Mouse (Mus musculus) bone marrow, adult 2 months (tissue): ENCODE data around the gene Rxrb. TPM values are rescaled to one million over a fixed set of nuclear protein-coding genes. Genes with fewer than 3 reads are reported as not detected.
A peak's percentile ranks its signal among the peaks of the same experiment; 100 is the strongest.

Source experiments
- H3K27ac ChIP-seq: fragments of 200-500 bp; 2 replicates; pipeline ENCODE4 v1.5.1; 2012; ENCODE audit warnings: low read depth, mild to moderate bottlenecking, control low read depth, inconsistent platforms, low read length; ENCODE audit not compliant: control insufficient read depth, poor library complexity, insufficient read depth
- H3K4me1 ChIP-seq: fragments of 200-500 bp; 2 replicates; pipeline ENCODE4 v1.6.1; 2011; ENCODE audit warnings: low read length; ENCODE audit not compliant: control insufficient read depth, insufficient read depth
- H3K4me3 ChIP-seq: fragments of 200-500 bp; replicated peaks from 2 replicates; pipeline ENCODE3; 2011; ENCODE audit warnings: mild to moderate bottlenecking, low read depth, low read length, control low read depth; ENCODE audit not compliant: control insufficient read depth
- CTCF ChIP-seq: fragments of 200-500 bp; IDR thresholded peaks from 2 replicates; pipeline ENCODE4 v1.5.1; 2011; ENCODE audit warnings: low read length, control low read depth; ENCODE audit not compliant: control insufficient read depth, insufficient read depth
- POLR2A ChIP-seq: fragments of 200-500 bp; IDR thresholded peaks from 2 replicates; pipeline ENCODE4 v1.6.1; 2011; ENCODE audit warnings: low read depth, mild to moderate bottlenecking, control low read depth, low read length, borderline replicate concordance; ENCODE audit not compliant: control insufficient read depth
- WGBS: fragments of 180-500 bp; shearing (Covaris S2); methylation state at CpG from one replicate; pipeline ENCODE4 v1.1.7; 2018; 5-methylcytosine and 5-hydroxymethylcytosine counted together
- polyA plus RNA-seq: library from polyadenylated mRNA; stranded (reverse); fragments of >200 nt; gene quantifications from 2 replicates; pipeline ENCODE4 v1.2.4, GENCODE M21; 2011; ENCODE audit warnings: low replicate concordance; ENCODE audit not compliant: missing spikeins, insufficient read depth, insufficient read length

Gene Rxrb
- polyA plus RNA-seq, 1 experiment = 70.9 TPM

DNA sequence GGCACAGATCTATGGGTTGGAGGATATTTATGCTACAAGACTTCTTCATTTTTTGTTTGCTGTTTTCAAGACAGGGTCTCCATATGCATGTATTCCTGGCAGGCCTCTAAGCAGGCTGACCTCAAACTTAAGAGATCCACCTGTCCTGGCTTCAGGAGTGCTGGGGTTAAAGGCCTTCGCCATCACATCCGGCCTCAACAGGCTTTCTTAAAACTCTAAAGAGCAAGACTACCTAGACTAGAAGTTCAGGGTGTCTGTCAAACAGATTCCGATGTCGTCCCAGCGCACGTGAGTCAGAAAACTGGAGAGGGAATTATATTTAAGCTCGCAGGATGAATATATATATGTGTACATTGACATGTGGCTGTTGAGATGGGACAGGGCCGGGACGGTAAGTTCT is 7.9 kb upstream of the Rxrb start:
- Histone ChIP-seq H3K4me1 (peaks cover 7% of the 10 kb centered on the region), H3K27ac (no peak overlapping the region), H3K4me3 (no peak overlapping the region)
- WGBS = 72% methylated on average over 9 of the region's 9 CpGs
- TF ChIP-seq POLR2A = no peak
- no peak for TF ChIP-seq CTCF

DNA sequence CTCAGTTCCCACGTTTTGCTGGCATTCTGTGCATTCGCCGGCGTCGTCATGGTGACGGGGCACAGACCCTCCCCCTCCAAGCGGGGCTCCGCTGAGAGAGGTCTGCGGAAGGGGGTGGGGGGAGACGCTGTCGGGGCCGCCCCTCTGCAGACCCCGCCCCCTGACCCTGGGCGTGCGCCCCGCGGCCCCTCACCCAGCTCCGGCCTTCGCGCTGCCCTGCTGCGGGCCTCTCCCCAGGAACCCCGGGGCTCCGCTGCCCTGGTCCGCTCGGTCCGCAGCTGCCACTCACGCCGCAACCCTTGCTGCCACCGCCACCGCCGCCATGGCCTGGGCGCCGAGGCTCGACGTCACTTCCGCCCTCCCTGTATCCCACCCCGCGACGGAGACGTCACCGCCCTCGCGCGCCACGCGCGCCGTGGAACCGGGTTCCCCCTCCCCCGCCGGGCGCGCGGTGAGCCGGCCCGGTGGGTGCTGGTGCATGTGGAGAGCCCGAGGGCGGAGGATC is 7.2 kb upstream of the Rxrb start, which contains the start of gene Ring1:
TSS of gene Ring1 (minus strand) at position 364 of the 505 bp plus-strand sequence.
- WGBS = under 1% methylated on average over 52 of the region's 58 CpGs
- H3K27ac ChIP-seq = peak within 1 kb of the TSS; percentile 72
- H3K4me1 ChIP-seq = peaks cover 7% of the 10 kb centered on the region

DNA sequence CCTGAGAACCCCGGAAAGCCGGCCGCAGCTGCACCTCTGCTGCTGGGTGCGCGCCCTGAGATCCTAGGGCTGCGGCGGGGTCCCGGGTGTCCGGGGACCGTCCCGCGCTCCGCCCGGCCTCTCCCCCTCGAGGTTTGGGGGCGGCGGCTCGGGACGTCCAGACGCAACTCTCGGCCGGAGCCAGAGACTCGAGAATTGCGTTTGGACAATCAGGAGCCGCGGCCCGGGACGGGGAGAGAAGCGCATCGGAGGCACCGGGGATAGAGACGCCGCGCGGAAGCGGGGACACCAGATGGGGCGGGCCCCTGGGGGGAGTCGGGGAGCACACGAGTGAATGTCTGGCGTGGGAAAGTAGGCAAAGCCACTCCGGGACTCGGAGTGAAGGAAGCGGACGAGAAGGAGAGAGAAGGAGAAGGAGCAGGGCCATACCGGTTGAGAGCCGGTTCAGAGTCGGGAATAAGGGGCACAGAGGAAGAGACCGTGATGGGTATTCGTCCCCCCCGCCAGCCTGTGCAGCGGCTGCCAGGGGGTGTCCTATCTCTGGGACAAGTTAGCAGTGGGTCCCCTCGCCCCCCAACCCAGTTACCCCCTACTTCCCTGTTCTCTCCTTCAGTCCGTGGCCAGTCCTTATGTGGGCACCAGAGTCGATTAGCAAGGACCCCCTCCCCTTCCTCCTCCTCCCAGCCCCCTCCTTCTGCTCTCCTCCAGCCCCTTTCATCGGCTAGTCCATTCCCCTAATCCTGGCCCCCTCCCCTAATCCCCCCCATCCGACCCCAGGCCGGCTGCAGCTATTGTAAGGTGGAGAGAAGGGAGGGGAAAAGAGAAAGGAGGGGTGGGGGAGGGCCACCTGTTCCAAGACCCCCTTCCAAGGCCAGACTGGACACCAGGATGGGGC is 6.5 kb upstream of the Rxrb start:
- WGBS = 3% methylated on average over 57 of the region's 57 CpGs
- H3K4me1 ChIP-seq = peaks cover 10% of the 10 kb centered on the region
- peak overlapping the region; percentile 72 for H3K27ac ChIP-seq
- no peak for TF ChIP-seq CTCF
- no peak for TF ChIP-seq POLR2A
- peak overlapping the region; percentile 84 for H3K4me3 ChIP-seq

More for the DNA sequence above, 7.2 kb upstream of the Rxrb start, which contains the start of gene Ring1:
- peak within 1 kb of the TSS; percentile 84 for H3K4me3 ChIP-seq
- TF ChIP-seq CTCF = no peak
- TF ChIP-seq POLR2A = peak; percentile 86

GRCm38 (mm10) chr17:34025756-34026151 is 5.9 kb upstream of the Rxrb start:
- TF ChIP-seq POLR2A = no peak
- no peak for TF ChIP-seq CTCF
- no peak overlapping the region for H3K4me3 ChIP-seq
- 0 out of 2 replicates have a peak overlapping the region, but pooled peaks have one; percentile 17 for H3K27ac ChIP-seq
- WGBS = 78% methylated on average over 7 of the region's 7 CpGs
- peaks cover 15% of the 10 kb centered on the region for H3K4me1 ChIP-seq

DNA sequence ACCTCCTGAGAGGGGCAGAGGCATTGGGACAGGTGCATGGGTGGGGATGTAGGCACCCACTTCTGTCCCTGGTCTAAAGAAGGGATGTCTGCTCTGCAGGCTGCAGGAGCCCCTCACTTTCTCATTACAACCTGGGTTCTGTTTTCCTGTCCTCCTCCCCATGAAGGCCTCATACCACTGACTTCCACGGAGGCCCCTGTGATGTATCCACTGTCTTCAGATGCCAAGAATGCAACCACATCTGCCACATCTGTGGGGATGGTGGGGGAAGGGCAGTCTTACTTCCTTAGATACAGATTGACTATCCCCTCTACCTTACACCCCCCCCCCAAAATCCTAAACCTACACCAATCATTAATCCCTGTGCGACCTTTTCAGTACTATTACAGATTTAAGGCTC is 5.4 kb upstream of the Rxrb start:
- Histone ChIP-seq H3K4me3 (no peak overlapping the region), H3K4me1 (peaks cover 16% of the 10 kb centered on the region), H3K27ac (0 out of 2 replicates have a peak overlapping the region, but pooled peaks have one; percentile 17)
- 48% methylated on average over 2 of the region's 2 CpGs for WGBS
- no peak for TF ChIP-seq POLR2A
- TF ChIP-seq CTCF = no peak

GRCm38 (mm10) chr17:34026917-34027655 is 4.5 kb upstream of the Rxrb start:
- WGBS = 9% methylated on average over 36 of the region's 36 CpGs
- Histone ChIP-seq H3K4me1 (peaks cover 16% of the 10 kb centered on the region), H3K27ac (peak overlapping the region; percentile 96), H3K4me3 (peak overlapping the region; percentile 96)
- TF ChIP-seq CTCF (no peak), POLR2A (0 out of 2 replicates have a peak, but pooled peaks have one; percentile 28)

DNA sequence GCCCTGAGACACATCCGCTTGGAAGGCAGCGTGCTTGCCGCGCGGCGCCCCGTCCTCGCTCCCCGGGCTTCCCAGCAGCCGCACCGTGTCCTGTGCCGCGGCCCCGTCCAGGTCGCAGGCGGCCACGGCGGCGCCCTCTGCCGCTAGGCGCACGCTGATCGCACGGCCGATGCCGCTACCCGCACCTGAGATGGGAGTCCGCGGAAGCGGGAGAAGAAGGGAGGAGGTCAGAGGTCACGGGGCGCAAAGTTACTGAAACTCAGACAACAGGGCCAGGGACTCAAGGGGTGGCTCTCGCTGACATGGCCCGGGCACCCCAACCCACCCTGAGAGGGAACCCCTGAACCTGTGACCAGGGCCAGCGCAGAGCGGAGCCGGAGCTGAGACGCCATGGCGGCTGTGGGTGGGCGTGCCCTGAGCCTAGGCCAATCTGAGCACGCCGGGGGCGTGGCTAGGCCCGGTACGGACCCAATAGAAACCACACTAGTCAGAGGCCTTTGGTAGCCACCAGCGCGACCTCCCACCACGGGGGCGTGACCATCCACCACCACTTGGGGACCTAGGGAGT is 3.9 kb upstream of the Rxrb start, which contains the start of gene H2-Ke6:
TSS of gene H2-Ke6 (minus strand) at position 405 of the 568 bp plus-strand sequence.
- H3K4me1 ChIP-seq = peaks cover 16% of the 10 kb centered on the region
- peak within 1 kb of the TSS; percentile 96 for H3K27ac ChIP-seq
- peak within 1 kb of the TSS; percentile 96 for H3K4me3 ChIP-seq
- whole genome bisulfite sequencing = under 1% methylated on average over 49 of the region's 49 CpGs
- TF ChIP-seq POLR2A (peak; percentile 83; the same call in 1 of the 2 replicates), CTCF (no peak)
